Mouse (Mus musculus) small intestine, adult 2 months (tissue): ENCODE results near the gene Rab27a. TPM values are rescaled to one million over a fixed set of nuclear protein-coding genes. Genes with fewer than 3 reads are reported as not detected.
A peak's percentile ranks its signal among the peaks of the same experiment; 100 is the strongest.
"Not testable (repeated sequence)": the region's sequence is repeated elsewhere in the genome, so short reads cannot be mapped to it uniquely, and the experiment has no call there.

Experiments
- H3K27ac ChIP-seq: fragments of 200-500 bp; 2 replicates; pipeline ENCODE4 v1.5.1; 2012; ENCODE audit warnings: low read depth, low read length, control low read depth, inconsistent platforms; ENCODE audit not compliant: insufficient read depth
- H3K27me3 ChIP-seq: fragments of 200-500 bp; 2 replicates; pipeline ENCODE4 v1.6.1; 2012; ENCODE audit warnings: mild to moderate bottlenecking, moderate library complexity, low read length, inconsistent platforms; ENCODE audit not compliant: control insufficient read depth, insufficient read depth
- H3K36me3 ChIP-seq: fragments of 200-500 bp; 2 replicates; pipeline ENCODE4 v1.6.1; 2012; ENCODE audit warnings: mild to moderate bottlenecking, low read length, control low read depth, inconsistent platforms; ENCODE audit not compliant: control insufficient read depth, insufficient read depth
- H3K4me1 ChIP-seq: fragments of 200-500 bp; 2 replicates; pipeline ENCODE4 v1.6.1; 2012; ENCODE audit warnings: low read length, inconsistent platforms, mixed read lengths; ENCODE audit not compliant: control insufficient read depth, insufficient read depth, insufficient read length
- H3K4me3 ChIP-seq: fragments of 200-500 bp; 2 replicates; pipeline ENCODE4 v1.5.1; 2012; ENCODE audit warnings: low read depth, mild to moderate bottlenecking, control low read depth, inconsistent platforms, low read length, moderate library complexity
- CTCF ChIP-seq: fragments of 200-500 bp; IDR thresholded peaks from 2 replicates; pipeline ENCODE4 v1.5.1; 2012; ENCODE audit warnings: low read depth, mild to moderate bottlenecking, control low read depth, inconsistent platforms, low read length, moderate library complexity, mixed read lengths; ENCODE audit not compliant: insufficient replicate concordance, insufficient read length; ENCODE audit errors: extremely low read depth
- POLR2A ChIP-seq: fragments of 200-500 bp; IDR thresholded peaks from 2 replicates; pipeline ENCODE4 v1.6.1; 2012; ENCODE audit warnings: low read depth, mild to moderate bottlenecking, control low read depth, inconsistent platforms, low read length, moderate library complexity
- WGBS: fragments of 180-500 bp; shearing (Covaris S2); methylation state at CpG from one replicate; pipeline ENCODE4 v1.1.7; 2018; 5-methylcytosine and 5-hydroxymethylcytosine counted together
- polyA plus RNA-seq: library from polyadenylated mRNA; depleted of rRNA; stranded (reverse); fragments of >200 nt; gene quantifications from 2 replicates; pipeline ENCODE4 v1.2.3, GENCODE M21; 2012

Rab27a gene
- polyA plus RNA-seq, 1 experiment: 6.5 TPM

DNA sequence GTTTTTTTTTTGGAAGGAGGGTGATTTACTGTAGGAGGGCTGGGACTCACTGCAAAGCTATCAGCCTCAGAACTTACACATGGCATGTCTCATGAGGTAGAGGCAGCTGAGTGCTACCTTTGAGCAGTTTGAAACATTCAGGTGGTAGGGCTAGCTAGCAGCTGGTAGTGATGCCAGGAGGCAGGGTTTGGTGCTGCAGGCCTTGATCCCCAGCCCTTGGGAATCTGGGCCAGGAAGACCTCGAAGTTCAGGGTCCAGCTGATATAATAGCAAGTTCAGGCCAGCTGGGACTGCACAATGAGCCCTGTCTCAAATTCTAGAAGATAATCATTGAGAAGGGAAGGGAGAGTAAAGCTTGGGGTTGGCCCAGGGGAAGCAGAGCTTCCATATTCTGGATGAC is 60.5 kb downstream of the Rab27a start:
- no peaks in the 10 kb centered on the region for H3K36me3 ChIP-seq
- 19% methylated on average over 1 of the region's 1 CpGs for WGBS
- no peaks in the 10 kb centered on the region for H3K27me3 ChIP-seq
- H3K4me3 ChIP-seq: no peak overlapping the region
- TF ChIP-seq POLR2A (no peak), CTCF (no peak)
- peaks cover 13% of the 10 kb centered on the region for H3K4me1 ChIP-seq
- no peak overlapping the region for H3K27ac ChIP-seq

DNA sequence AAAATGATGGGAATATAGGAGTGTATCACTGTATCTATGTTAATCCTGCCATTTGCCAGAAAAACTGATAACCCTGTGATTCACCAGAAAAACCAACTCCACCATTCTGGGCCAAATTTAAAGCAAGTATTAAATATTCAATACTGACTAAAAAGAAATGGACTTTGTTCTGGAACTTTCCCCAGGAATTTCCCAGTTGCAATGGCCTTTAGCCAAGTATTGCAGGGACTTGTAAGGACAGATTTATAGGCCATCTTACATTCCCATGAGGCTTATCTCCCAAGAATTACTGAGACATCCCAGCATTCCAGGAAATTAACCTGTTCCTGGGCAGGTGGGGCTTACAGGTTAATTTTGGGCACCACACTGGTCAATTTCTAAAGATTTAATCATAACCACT is 61.1 kb downstream of the Rab27a start:
- Histone ChIP-seq H3K36me3 (no peaks in the 10 kb centered on the region), H3K27me3 (no peaks in the 10 kb centered on the region), H3K4me1 (peaks cover 13% of the 10 kb centered on the region), H3K27ac (no peak overlapping the region), H3K4me3 (no peak overlapping the region)
- TF ChIP-seq CTCF (no peak), POLR2A (no peak)

DNA sequence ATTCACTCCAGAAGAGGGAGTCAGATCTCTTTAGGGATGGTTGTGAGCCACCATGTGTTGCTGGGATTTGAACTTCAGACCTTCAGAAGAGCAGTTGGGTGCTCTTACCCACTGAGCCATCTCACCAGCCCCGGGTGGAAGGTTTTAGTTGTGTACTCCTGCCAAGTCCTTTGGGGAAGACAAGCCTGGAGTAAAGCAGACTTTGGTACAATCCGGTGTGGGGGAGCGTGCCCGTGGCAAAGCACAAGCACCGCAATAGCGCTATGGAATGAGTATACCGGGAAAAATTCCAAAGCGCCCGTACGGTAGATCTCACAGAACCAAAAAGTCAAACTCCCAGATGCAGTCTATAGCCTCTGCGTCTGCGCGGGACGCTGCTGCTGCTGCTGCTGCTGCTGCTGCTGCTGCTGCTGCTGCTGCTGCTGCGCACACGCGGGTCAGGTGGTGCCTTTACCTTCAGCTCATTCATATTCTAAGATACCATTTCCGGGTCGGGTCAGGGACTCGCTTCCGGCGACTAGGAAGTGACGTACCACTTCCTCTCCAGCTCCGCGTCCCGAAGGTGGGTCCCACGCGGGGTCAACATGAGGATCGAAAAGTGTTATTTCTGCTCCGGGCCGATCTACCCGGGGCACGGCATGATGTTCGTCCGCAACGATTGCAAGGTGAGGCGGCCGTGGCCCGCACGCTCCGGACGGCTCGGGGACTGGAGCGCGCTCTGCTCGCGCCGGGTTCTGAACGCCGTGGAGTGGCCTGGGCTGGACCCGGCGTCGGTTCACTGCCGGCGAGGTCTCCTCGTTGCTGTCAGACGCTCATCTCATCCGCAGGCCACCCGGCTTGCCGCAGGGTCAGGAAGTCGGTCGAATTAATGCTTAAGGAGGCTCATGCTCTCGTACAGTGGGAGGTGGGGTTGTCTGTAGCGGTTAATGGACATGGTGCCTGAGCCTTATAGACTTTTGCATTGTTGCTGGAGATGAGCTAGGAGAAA is 68.6 kb downstream of the Rab27a start, which contains the start of gene Rsl24d1:
Gene Rsl24d1 (plus strand): TSS at position 508 of the 988 bp plus-strand sequence.
- H3K27me3 ChIP-seq: no peaks in the 10 kb centered on the region
- WGBS: under 1% methylated on average over 64 of the region's 64 CpGs
- peak within 1 kb of the TSS; percentile 99 for H3K4me3 ChIP-seq
- peak within 1 kb of the TSS; percentile 35 for H3K27ac ChIP-seq
- peaks cover 15% of the 10 kb centered on the region for H3K36me3 ChIP-seq
- TF ChIP-seq POLR2A (peak; percentile 30; the same call in 1 of the 2 replicates), CTCF (no peak)
- H3K4me1 ChIP-seq: no peaks in the 10 kb centered on the region

DNA sequence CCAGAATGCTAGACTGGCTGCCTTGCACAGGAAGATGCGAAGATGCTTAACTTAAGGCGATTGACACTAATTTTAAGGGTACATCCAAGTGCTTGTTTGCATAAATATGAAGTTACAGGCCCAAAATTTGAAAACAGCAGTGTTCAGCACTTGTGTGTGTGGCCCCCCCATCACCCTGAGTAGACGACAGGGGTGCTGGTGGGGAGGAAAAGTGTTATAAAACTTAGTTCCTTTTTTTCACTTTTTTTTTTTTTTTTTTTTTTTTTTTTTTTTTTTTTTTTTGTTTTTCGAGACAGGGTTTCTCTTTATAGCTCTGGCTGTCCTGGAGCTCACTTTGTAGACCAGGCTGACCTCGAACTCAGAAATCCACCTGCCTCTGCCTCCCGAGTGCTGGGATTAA is 72.0 kb downstream of the Rab27a start:
- H3K27me3 ChIP-seq, H3K4me1 ChIP-seq, H3K27ac ChIP-seq, H3K4me3 ChIP-seq: not testable (repeated sequence)
- peaks cover 37% of the 10 kb centered on the region for H3K36me3 ChIP-seq
- WGBS: 90% methylated on average over 5 of the region's 6 CpGs

DNA sequence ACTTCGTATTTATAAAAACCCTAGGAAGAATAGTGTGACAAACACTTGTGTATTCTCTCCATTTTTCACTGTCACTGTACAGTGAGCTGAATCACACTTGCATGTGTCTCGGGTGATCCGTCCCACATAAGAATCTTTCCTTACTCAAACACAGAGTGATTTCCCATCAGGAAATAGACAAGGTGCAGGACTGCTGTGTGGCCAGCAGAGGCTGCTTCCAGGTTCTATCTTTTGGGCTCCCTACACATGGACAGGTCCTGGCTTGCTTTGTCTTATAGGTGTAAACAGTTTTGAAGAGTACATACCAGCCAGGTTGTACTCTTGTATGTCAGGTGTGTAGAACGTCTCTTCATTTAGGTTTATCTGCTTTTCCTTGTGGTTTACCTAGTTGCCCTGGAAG is 73.4 kb downstream of the Rab27a start:
- 84% methylated on average over 4 of the region's 4 CpGs for WGBS
- Histone ChIP-seq H3K36me3 (peaks cover 40% of the 10 kb centered on the region), H3K27ac (no peak overlapping the region), H3K27me3 (no peaks in the 10 kb centered on the region), H3K4me1 (no peaks in the 10 kb centered on the region), H3K4me3 (no peak overlapping the region)
- no peak for TF ChIP-seq CTCF
- TF ChIP-seq POLR2A: no peak

DNA sequence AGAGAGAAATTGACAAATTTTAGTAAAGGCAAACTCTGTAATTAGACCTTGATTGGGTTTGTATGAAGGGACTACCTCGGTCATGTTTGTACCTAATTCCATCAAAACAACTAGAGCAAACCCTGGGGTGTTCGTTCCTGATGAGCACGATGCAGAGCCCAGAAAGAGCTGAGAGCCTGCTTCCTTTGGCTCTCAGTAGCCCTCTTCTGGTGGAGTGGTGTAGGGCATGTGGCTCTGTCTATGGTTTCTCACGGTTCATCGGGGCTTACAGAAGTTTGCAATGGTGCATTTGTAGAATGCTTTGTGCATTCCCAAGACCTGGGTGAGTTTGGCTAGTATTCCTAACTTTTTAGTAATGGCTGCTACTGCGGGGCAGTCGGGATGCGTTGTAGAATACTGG is 77.1 kb downstream of the Rab27a start:
- Histone ChIP-seq H3K4me1 (no peaks in the 10 kb centered on the region), H3K27ac (no peak overlapping the region), H3K36me3 (peaks cover 62% of the 10 kb centered on the region), H3K27me3 (no peaks in the 10 kb centered on the region), H3K4me3 (no peak overlapping the region)
- TF ChIP-seq POLR2A: no peak
- peak; percentile 16; the same call in 1 of the 2 replicates for TF ChIP-seq CTCF
- 58% methylated on average over 8 of the region's 8 CpGs for WGBS

DNA sequence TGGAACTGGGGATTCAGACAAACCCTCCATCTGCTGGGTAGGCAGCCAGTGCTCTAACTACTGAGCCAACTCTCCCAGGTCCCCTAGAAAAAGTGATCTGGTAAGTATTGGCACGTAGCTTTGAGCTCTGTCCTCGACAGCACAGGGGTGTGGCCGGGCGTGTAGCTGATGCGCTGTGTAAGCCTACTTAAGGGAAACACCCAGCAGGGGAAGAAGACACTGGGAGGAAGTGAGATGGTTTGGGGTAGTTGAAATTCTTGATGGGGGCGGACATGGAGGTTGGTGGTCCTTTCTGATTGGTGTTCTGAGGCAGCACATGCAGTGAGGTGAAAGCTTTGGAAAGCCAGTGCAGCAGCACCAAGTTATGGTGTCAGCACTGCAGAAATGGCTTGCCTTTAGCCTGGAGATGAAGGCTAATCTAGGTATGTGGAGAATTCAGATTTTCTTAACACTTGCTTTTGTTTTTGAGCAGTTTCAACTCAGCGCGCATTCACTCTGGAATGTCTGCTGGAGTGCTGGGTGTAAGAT is 80.5 kb downstream of the Rab27a start:
- 82% methylated on average over 8 of the region's 8 CpGs for WGBS
- H3K27ac ChIP-seq: no peak overlapping the region
- H3K4me3 ChIP-seq: no peak overlapping the region
- no peak for TF ChIP-seq CTCF
- TF ChIP-seq POLR2A: no peak
- H3K36me3 ChIP-seq: peaks cover 58% of the 10 kb centered on the region
- H3K27me3 ChIP-seq: no peaks in the 10 kb centered on the region
- H3K4me1 ChIP-seq: no peaks in the 10 kb centered on the region
